Mouse (Mus musculus) forebrain, embryonic 10.5 days (tissue): ENCODE measurements around the gene Rac3. TPM values are rescaled to one million over a fixed set of nuclear protein-coding genes. Genes with fewer than 3 reads are reported as not detected.
A peak's percentile ranks its signal among the peaks of the same experiment; 100 is the strongest.

Experiments
- DNase-seq: peaks from one replicate; pipeline ENCODE4 v3.0.0-alpha.2; 2017; ENCODE audit warnings: low spot score; ENCODE audit errors: extremely low spot score
- H3K27ac ChIP-seq: fragments of 300-500 bp; sonication (generic); 2 replicates; pipeline ENCODE4 v1.5.1; 2016; ENCODE audit warnings: mild to moderate bottlenecking
- H3K27me3 ChIP-seq: fragments of 300-500 bp; sonication (generic); 2 replicates; pipeline ENCODE4 v1.6.1; 2016; ENCODE audit warnings: mild to moderate bottlenecking; ENCODE audit not compliant: poor library complexity, severe bottlenecking
- H3K36me3 ChIP-seq: fragments of 300-500 bp; sonication (generic); replicated peaks from 2 replicates; pipeline ENCODE4 v1.6.1; 2016; ENCODE audit warnings: mild to moderate bottlenecking, moderate library complexity
- H3K4me1 ChIP-seq: fragments of 300-500 bp; sonication (generic); 2 replicates; pipeline ENCODE4 v1.6.1; 2016
- H3K4me3 ChIP-seq: fragments of 300-500 bp; sonication (generic); 2 replicates; pipeline ENCODE4 v1.5.1; 2016; ENCODE audit warnings: mild to moderate bottlenecking, moderate library complexity
- H3K9me3 ChIP-seq: fragments of 300-500 bp; sonication (generic); 2 replicates; pipeline ENCODE4 v1.6.1; 2016; ENCODE audit warnings: mild to moderate bottlenecking, moderate library complexity
- WGBS: fragments of 180-500 bp; shearing (Covaris S2); methylation state at CpG from one replicate; pipeline ENCODE4 v1.1.7; 2016; 5-methylcytosine and 5-hydroxymethylcytosine counted together
- polyA plus RNA-seq: library from polyadenylated mRNA; unstranded; fragments of >200 nt; fragmentation: Nextera tagmentation; extraction: Ambion mirVana; gene quantifications from 2 replicates; pipeline ENCODE4 v1.2.1, GENCODE M21; 2016

Rac3 gene
- polyA plus RNA-seq, 1 experiment from 2014 or later, result 28.4 TPM

DNA sequence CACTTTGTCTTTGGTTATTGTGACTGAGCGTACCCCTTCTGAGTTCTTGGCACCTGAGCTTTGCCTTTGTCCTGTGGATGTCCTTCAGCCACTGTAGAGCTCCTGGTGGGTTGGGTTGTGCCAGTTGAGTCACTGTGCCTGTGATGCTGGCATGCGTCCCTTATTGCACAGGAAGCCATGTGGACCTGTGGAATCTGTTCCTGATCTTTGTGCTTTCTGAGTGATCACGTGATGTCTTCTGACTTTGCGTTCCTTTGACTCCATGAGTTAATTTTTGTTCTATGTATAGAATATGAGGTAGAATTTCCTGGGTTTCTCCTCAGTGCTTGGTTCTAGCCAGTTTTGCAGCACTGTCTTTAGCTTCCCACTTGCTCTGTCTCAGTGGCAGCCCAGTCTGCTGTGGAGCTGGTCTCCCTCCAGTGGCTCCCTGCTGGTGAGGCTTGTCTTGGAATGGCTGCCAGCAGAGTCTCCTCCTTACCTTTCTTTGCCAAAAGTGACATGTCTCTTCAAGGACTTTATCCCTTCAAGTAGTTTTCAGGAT is 28.7 kb upstream of the Rac3 start:
- Histone ChIP-seq H3K27ac (no peak overlapping the region), H3K4me1 (peaks cover 26% of the 10 kb centered on the region), H3K4me3 (no peak overlapping the region), H3K36me3 (peaks cover 94% of the 10 kb centered on the region), H3K9me3 (peaks cover 6% of the 10 kb centered on the region; the same call in 1 of the 2 replicates), H3K27me3 (no peaks in the 10 kb centered on the region)
- 95% methylated on average over 4 of the region's 4 CpGs for WGBS
- no peak for DNase-seq

DNA sequence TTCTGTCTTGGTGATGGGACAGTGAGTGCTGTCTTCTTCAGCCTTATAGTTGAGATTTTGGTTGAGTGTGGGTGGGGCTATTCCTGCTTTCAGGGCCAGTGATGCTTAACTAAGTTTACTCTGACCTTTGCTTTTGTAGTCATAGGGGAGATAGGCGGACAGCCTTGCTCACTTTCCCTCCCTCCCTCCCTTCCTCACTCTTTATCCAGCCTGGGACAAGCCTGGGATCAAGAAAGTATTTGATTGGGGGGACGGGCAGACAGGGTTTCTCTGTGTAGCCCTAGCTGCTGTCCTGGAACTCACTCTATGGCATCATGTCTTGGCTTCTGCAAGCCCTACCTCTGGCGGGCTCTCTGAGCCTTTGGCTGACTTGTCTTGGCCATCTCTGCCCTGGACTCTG is 27.8 kb upstream of the Rac3 start:
- WGBS, result 73% methylated on average over 3 of the region's 3 CpGs
- no peak for DNase-seq
- Histone ChIP-seq H3K4me1 (peaks cover 32% of the 10 kb centered on the region), H3K27me3 (no peaks in the 10 kb centered on the region), H3K36me3 (peaks cover 94% of the 10 kb centered on the region), H3K9me3 (peaks cover 6% of the 10 kb centered on the region; the same call in 1 of the 2 replicates), H3K27ac (peak overlapping the region; percentile 35; the same call in 1 of the 2 replicates), H3K4me3 (no peak overlapping the region)

DNA sequence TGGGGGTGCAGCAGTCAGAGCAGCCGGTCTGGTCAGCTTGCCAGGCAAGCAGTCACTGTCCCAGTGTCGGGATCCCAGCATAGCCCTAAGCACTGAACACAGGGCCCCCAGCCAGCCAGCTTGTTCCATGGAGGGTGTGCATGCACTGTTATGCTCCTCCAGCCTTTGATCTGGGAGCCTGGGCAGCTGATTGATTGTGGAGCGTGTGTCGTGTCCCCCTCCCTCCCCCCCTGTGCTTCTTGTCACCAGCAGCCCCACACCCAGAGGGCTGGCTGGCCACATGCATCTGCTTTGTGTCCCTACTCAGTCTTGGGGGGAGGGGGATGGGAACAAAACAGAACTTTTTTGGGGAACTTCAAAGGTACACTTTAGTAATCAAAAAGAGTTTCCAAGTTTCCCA is 26.1 kb upstream of the Rac3 start:
- 0 out of 2 replicates have a peak overlapping the region, but pooled peaks have one; percentile 2 for H3K4me3 ChIP-seq
- H3K36me3 ChIP-seq, result peaks cover 95% of the 10 kb centered on the region
- H3K4me1 ChIP-seq, result peaks cover 32% of the 10 kb centered on the region
- peak overlapping the region; percentile 83 for H3K27ac ChIP-seq
- DNase-seq, result no peak
- WGBS, result 55% methylated on average over 4 of the region's 4 CpGs
- peaks cover 6% of the 10 kb centered on the region; the same call in 1 of the 2 replicates for H3K9me3 ChIP-seq
- H3K27me3 ChIP-seq, result no peaks in the 10 kb centered on the region

DNA sequence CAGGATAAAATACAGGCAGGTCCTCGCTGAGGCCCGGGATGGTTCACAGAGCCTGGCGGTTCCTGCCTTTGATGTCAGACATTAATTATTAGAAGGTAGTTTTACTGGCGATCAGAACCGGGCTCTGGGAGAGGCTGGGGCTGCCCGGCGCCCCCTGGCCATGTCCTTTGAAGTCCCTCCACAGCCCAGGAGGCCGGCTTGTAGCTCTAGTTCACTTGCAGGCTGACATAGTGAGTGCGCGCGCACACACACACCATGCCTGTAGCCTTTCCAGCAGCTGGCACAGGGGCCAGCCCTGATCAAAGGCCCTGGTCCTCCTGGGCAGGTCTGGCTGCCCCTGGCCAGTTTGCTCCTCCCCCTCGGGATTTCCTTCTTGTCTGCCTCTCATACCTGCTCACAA is 25.6 kb upstream of the Rac3 start:
- H3K9me3 ChIP-seq, result peaks cover 6% of the 10 kb centered on the region; the same call in 1 of the 2 replicates
- peaks cover 95% of the 10 kb centered on the region for H3K36me3 ChIP-seq
- peak overlapping the region; percentile 5; the same call in 1 of the 2 replicates for H3K4me3 ChIP-seq
- no peak for DNase-seq
- H3K4me1 ChIP-seq, result peaks cover 32% of the 10 kb centered on the region
- no peaks in the 10 kb centered on the region for H3K27me3 ChIP-seq
- H3K27ac ChIP-seq, result peak overlapping the region; percentile 83
- 73% methylated on average over 12 of the region's 12 CpGs for WGBS

DNA sequence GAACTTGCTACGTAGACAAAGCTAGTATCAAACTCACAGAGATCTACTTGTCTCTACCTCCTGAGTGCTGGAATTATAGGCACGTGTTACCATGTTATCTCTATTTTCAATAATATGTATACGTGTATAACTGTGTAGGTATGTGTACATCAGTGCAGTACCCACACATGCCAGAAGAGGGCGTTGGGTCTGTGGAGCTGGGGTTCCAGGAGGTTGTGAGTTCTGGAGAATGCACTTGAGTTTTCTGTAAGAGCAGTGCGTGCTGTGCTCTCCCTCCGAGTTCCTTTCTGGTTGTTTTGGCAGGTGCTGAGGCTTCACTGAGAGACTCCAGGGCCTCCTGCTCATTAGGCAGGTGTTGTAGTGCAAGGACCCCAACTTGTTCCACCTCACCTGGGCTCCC is 24.7 kb upstream of the Rac3 start:
- Histone ChIP-seq H3K27me3 (no peaks in the 10 kb centered on the region), H3K4me3 (no peak overlapping the region), H3K4me1 (peaks cover 32% of the 10 kb centered on the region), H3K36me3 (peaks cover 97% of the 10 kb centered on the region), H3K27ac (0 out of 2 replicates have a peak overlapping the region, but pooled peaks have one; percentile 83), H3K9me3 (peaks cover 6% of the 10 kb centered on the region; the same call in 1 of the 2 replicates)
- WGBS, result 86% methylated on average over 6 of the region's 6 CpGs
- DNase-seq, result no peak

DNA sequence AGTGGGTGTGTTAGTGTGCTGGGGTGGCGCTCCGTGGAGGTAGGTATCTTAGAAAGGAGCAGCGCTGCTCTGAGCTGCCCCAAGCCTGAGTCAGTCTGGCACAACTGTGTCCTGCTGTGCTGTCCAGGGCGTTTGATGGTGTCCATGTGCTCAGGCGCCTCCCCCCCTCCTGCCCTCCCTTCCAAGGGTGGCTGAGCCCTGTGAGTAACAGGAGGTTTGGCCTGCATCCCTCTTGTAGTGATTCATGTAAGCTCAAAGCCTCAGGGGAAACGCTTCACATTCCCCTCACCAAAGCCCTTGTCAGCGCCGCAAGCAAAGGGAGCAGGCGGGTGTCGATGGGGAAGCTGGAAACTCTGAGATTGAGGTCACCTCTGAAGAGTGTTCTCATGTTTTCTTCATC is 23.5 kb upstream of the Rac3 start:
- no peak for DNase-seq
- Histone ChIP-seq H3K27me3 (no peaks in the 10 kb centered on the region), H3K4me1 (peaks cover 32% of the 10 kb centered on the region), H3K36me3 (peaks cover 95% of the 10 kb centered on the region), H3K4me3 (no peak overlapping the region), H3K9me3 (peaks cover 6% of the 10 kb centered on the region; the same call in 1 of the 2 replicates), H3K27ac (0 out of 2 replicates have a peak overlapping the region, but pooled peaks have one; percentile 13)
- WGBS, result 72% methylated on average over 10 of the region's 10 CpGs

DNA sequence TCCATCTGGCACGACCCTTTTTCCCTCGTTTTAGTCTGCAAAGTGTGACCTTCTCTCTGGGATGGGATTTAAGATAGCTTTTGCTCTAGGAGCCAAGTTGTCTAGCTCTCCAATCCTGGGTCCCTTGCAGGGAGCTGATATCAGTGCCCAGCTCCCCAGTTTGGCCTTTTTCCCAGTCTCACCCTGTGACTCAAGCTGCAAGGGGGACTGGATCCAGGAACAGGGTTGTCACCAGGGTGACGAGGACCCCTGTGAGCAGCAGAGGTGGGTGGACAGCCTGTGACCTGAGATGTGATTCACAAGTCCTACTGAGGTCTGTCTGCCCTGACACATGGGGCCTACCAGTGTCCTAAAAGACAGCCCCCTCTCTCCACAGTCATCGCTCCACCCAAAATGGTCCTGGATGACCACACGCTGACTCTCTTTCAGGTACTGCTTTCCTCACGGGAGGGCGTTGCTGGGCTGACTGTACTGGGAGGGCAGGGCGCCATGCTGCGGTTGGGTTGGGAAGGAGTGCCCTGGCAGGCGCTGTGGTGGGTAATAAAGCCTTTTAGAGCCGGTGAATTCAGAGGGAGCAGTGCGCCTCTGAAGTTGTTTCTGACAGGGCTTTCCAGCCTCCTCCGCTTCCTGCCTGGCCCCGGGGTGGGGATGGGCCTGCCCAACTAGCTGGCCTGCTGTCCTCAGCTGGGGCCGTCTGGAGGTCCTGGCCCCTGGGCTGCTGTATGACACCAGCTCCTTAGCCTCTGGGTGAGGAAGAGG is 17.4 kb upstream of the Rac3 start:
- H3K9me3 ChIP-seq, result no peaks in the 10 kb centered on the region
- no peak for DNase-seq
- H3K4me3 ChIP-seq, result peak overlapping the region; percentile 21; the same call in 1 of the 2 replicates
- peaks cover 30% of the 10 kb centered on the region for H3K27me3 ChIP-seq
- 41% methylated on average over 15 of the region's 15 CpGs for WGBS
- H3K4me1 ChIP-seq, result peaks cover 58% of the 10 kb centered on the region
- peak overlapping the region; percentile 86 for H3K27ac ChIP-seq
- peaks cover 64% of the 10 kb centered on the region for H3K36me3 ChIP-seq

DNA sequence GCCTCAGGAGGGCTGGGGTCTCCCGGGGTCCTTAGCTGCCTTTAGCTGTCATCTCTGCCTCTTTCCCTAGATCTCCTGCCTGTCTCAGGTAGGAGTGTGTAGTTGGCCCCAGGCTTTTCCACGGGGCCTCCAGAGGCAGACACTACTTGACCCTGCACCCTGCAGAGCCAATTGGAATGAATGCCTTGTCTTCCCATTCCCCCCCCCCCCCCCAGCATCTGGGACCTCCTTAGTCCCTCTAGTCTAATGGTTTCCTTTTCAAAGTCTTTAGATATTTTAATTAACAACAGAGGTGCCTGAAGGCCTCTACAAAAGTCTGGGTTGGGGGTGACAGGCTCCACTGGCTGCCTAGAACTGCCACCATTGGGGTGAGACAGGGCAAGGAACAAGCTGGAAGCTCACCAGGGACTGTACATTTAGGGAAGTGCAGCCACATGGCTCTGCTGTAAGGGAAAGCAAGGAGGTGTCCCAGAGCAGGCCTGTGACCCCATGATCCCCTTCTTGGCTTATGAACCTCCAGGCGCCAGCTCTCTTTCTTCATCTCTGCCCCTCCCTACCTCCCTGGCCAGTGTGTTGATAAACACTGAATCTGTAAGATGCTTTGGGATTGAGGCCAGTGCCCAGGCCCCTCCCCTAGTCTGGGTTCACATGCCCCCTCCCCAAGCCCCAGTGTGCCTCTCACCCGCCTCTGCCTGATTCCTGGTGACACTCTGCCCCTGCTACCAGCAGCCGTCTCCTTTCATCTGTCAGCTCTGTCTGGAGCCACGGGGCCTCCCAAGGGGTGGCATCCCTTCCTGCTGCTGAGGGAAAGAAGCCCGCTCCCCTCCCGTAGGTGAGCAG is 16.6 kb upstream of the Rac3 start:
- Histone ChIP-seq H3K9me3 (no peaks in the 10 kb centered on the region), H3K36me3 (peaks cover 64% of the 10 kb centered on the region), H3K27ac (peak overlapping the region; percentile 86), H3K4me3 (peak overlapping the region; percentile 21; the same call in 1 of the 2 replicates), H3K27me3 (peaks cover 32% of the 10 kb centered on the region), H3K4me1 (peaks cover 64% of the 10 kb centered on the region)
- no peak for DNase-seq
- 20% methylated on average over 8 of the region's 8 CpGs for WGBS

DNA sequence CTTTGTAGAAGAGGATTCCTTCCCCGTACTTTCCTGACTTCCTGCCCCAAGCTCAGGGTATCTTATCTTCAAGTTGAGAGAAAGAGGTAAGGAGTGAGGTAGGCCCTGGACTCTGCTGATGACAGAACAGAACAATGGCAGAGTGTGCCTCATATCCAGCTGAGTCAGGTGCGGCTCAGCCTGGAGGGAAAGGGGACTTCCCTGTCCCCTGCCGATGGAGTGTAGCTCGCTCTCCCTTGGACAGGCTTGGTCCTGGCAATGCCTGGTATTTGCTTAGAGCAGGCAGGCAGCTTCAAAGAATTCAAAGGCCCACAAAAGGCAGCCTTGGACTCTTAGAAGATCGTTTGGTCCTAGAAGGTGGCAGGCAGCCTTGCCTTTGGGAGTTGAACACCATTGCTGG is 15.2 kb upstream of the Rac3 start:
- Histone ChIP-seq H3K4me3 (0 out of 2 replicates have a peak overlapping the region, but pooled peaks have one; percentile 36), H3K27ac (peak overlapping the region; percentile 86), H3K36me3 (peaks cover 64% of the 10 kb centered on the region), H3K9me3 (no peaks in the 10 kb centered on the region), H3K4me1 (peaks cover 64% of the 10 kb centered on the region), H3K27me3 (peaks cover 32% of the 10 kb centered on the region)
- WGBS, result 66% methylated on average over 5 of the region's 5 CpGs
- no peak for DNase-seq

DNA sequence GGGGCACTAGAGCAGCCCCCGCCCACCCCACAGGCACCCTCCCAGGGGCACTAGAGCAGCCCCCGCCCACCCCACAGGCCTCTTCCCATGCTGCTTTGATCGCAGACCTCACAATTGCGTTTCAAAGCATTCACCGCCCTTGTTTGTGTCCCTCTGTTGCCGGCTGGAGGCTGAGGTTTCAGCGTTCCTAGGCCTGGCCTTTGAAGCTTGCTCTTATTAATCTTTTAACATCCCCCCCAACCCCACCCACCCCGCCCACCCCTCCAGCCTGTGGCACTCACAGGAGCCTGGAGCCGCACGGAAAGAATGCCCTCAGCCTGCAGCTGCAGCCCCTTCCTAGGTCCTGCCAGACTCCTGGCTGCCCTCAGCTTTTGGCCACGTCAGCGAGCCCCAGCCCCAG is 14.0 kb upstream of the Rac3 start:
- peaks cover 32% of the 10 kb centered on the region for H3K27me3 ChIP-seq
- H3K4me1 ChIP-seq, result peaks cover 70% of the 10 kb centered on the region
- 3% methylated on average over 12 of the region's 12 CpGs for WGBS
- DNase-seq, result peak; percentile 43
- peaks cover 56% of the 10 kb centered on the region for H3K36me3 ChIP-seq
- H3K4me3 ChIP-seq, result peak overlapping the region; percentile 36
- H3K9me3 ChIP-seq, result no peaks in the 10 kb centered on the region
- H3K27ac ChIP-seq, result peak overlapping the region; percentile 86

DNA sequence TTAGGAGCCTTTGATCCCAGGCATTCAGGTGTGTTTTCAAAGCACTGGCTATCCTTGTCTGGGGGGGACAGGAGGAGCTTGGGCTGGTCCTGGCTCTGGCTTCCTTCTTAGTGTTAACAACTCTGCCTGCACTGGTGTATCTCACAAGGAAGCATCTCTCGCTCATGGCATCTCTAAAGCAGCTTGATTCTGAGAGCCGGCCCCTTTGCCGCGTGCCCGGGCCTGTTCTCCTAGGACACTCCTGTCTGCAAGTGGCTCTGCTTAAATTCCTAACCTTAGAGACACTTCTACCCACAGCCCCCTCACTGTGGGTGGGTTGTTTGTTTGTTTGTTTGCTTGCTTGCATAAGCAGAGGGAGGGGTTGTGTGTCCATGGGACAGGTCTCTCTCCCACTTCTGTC is 13.3 kb upstream of the Rac3 start:
- 38% methylated on average over 5 of the region's 5 CpGs for WGBS
- DNase-seq, result no peak

DNA sequence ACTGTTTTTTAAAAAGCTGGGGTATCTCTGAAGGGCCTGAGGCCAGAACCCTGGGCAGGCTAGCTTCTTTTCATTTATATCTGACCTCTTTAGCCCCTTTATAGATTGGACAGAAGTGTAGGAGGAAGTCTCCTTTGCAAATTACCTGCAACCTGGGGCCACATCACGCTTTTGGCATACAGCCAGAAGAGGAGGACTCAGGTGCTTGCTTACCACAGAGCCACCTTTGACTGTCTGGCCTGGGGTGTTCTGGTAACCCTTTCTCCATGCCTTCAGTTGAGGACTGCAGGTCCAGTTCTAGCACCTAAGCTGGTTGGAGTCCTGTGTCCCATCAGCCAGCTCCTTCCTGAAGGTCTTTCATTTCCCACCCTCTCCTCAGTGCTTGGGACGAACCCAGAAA is 11.7 kb upstream of the Rac3 start:
- Histone ChIP-seq H3K4me1 (peaks cover 76% of the 10 kb centered on the region), H3K9me3 (no peaks in the 10 kb centered on the region), H3K27me3 (peaks cover 32% of the 10 kb centered on the region), H3K4me3 (no peak overlapping the region), H3K36me3 (peaks cover 36% of the 10 kb centered on the region), H3K27ac (no peak overlapping the region)
- 88% methylated on average over 2 of the region's 2 CpGs for WGBS
- no peak for DNase-seq

More for the DNA sequence above, 13.3 kb upstream of the Rac3 start:
- H3K36me3 ChIP-seq, result peaks cover 50% of the 10 kb centered on the region
- H3K27me3 ChIP-seq, result peaks cover 32% of the 10 kb centered on the region
- H3K4me1 ChIP-seq, result peaks cover 78% of the 10 kb centered on the region
- H3K27ac ChIP-seq, result peak overlapping the region; percentile 86
- H3K9me3 ChIP-seq, result no peaks in the 10 kb centered on the region
- peak overlapping the region; percentile 36 for H3K4me3 ChIP-seq
